Mouse (Mus musculus) neutrophil, adult 5-6 weeks (primary cell): ENCODE measurements around the gene Capn2. TPM values are rescaled to one million over a fixed set of nuclear protein-coding genes. Genes with fewer than 3 reads are reported as not detected.

ENCODE experiments used
- ATAC-seq: fragments of 151-379, 151-347 bp; 2 replicates; pipeline ENCODE4 v1.8.0; 2017; ENCODE audit warnings: mild to moderate bottlenecking, moderate TSS enrichment; ENCODE audit not compliant: insufficient number of reproducible peaks, poor library complexity, low FRiP score, severe bottlenecking; ENCODE audit errors: extremely low read depth
- total RNA-seq: library from RNA; stranded (forward); fragments of 200-1000 nt; gene quantifications from 2 replicates; pipeline ENCODE4 v1.2.3, GENCODE M21; 2017

Gene Capn2
- total RNA-seq, 1 experiment from 2014 or later = 40.7 TPM

GRCm38 (mm10) chr1:182439546-182440222, 77.7 kb downstream of the Capn2 start:
- ATAC-seq = no peak

DNA sequence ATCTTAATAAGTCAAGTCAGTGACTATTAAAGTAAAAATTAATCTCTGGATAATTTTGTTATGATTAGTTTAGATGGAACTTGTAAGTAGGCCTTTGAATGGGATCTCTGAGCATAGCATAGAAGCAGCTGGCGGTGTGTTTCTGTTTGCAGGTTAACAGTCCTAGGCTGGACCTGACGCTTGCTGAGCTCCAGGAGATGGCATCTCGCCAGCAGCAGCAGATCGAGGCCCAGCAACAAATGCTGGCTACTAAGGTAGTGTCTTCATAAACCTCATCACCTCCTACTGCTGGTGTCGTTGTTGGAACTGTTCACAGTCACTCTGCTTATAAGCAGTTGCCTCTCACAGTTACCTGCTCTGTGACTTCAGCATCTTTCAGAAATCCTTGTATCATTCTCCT, 80.7 kb downstream of the Capn2 start:
- ATAC-seq = no peak

DNA sequence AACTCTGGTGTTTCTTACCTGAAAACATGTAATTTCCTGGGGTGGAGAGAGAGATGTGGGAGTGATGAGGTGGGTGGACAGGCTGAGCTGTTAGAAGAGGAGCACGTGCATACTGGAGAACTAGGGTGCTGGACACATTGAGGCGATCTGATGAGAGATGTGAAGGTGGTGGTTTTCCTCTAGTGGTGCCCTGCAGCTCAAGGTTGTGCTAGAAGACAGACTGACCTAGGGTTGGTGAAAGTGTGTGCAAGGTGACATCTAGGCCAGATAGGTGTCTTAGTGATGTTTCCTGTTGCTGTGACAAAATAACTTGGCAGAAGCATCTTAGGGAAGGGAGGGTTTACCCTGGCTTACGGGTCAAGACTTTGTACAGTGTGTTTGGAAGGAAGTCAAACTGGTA, 85.3 kb downstream of the Capn2 start:
- no peak for ATAC-seq

GRCm38 (mm10) chr1:182430676-182431075, 86.7 kb downstream of the Capn2 start:
- ATAC-seq = no peak

GRCm38 (mm10) chr1:182429826-182430225, 87.6 kb downstream of the Capn2 start:
- ATAC-seq = no peak

DNA sequence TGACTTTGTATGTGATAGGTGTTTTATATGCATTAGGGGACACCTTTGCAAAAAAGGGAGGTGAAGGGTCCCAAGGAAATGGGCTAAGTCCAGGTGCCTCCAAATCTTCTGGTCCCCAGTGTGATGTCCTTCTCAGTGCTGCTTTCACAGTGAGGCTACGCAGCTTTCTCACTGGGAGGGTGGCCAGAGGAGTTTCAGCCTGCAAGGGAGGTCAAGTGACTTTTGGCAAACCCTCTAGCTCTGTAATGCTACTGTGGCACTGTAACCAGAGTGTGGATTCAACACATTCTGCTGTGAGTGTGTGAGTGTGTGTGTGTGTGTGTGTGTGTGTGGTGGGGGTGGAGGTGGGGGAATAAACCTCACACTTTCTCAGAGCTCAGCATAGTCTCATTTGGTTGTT, 90.0 kb downstream of the Capn2 start:
- no peak for ATAC-seq

DNA sequence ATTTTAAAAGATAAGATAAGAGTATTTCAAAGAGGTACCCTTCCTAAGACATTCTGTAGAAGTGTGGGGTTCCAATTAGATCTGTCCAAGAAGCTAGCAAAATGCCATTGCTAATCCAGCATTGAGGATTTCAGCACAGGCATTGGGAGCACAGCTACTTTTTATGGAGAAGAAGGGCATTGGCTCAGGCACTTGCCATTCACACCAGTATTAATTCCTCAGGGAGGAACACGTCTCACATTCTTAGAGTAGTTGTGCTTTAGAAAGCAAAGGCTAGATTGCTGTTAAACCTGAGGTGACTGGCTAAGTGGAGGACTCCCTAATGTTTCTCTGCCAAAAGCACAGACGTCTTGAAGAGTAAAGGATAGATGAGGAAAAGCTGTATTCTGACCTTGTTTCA, 91.0 kb downstream of the Capn2 start:
- ATAC-seq = no peak

- no peak for ATAC-seq
These were observed 92.2 kb downstream of the Capn2 start for GRCm38 (mm10) chr1:182425176-182425575.

DNA sequence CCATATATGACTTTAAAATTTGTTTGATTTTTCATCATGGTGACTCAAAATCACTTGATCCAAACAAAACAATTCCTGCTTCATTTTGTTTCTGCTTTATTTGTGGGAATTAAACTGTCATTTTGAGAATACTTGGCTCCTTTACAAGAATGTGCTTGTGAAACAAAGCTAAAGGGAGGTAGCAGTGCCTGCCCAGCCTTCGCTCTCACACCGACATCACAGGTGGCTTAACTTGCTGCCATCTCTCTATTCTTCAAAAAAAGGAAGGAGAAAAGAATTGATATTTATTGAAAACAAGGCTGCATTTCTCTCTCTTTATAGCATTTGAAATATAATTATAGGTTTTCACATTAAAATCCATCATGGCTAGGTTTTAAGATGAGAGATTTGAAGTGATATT, 93.1 kb downstream of the Capn2 start:
- no peak for ATAC-seq

DNA sequence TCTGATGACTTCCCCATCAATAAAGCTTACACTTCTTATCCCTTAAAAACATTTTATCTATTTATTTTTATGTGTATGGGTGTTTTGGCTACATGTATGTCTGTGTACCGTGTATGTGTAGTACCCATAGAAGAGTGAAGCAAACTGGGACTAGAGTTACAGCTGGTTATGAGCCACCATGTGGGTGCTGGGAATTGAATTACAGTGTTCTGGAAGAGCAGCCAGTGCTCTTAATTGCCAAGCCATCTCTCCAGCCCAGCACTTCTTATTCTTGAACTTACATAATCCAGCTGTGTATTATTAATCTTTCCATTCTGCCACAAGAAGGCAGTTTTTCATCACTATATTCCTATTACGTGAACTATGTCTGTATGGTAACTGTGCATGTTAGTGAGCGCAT, 97.9 kb downstream of the Capn2 start:
- no peak for ATAC-seq

Other genes with a start within 250 kb of the Capn2 start
- gene Degs1, start 234.8 kb downstream of the Capn2 start, total RNA-seq = 54.7 and 55.2 TPM in 2 replicates
- 16.8 and 20.8 TPM in 2 replicates for gene Fbxo28, start 176.0 kb downstream of the Capn2 start, total RNA-seq
- 15.2 and 16.1 TPM in 2 replicates for gene Trp53bp2, start 108.4 kb downstream of the Capn2 start, total RNA-seq
- gene Capn8, start 47.4 kb upstream of the Capn2 start, total RNA-seq = not detected in 2 replicates
- not detected in 2 replicates for gene Ccdc185, start 231.6 kb upstream of the Capn2 start, total RNA-seq
- not detected in 2 replicates for gene Susd4, start 246.3 kb upstream of the Capn2 start, total RNA-seq